Mouse (Mus musculus) embryonic facial prominence, embryonic 11.5 days (tissue): Measurements from ENCODE around the gene Rabl3. TPM values are rescaled to one million over a fixed set of nuclear protein-coding genes. Genes with fewer than 3 reads are reported as not detected.

Source experiments
- ATAC-seq: fragments of 200-750 bp; cut with Nextera tagmentation; replicated peaks from 2 replicates; pipeline ENCODE4 v1.8.0; 2017; ENCODE audit warnings: low read depth; ENCODE audit not compliant: insufficient number of reproducible peaks, low FRiP score, low TSS enrichment
- DNase-seq: peaks from one replicate; pipeline ENCODE4 v3.0.0-alpha.2; 2015; ENCODE audit warnings: low spot score
- H3K27ac ChIP-seq: fragments of 300-500 bp; sonication (generic); replicated peaks from 2 replicates; pipeline ENCODE4 v1.5.1; 2014; ENCODE audit warnings: mild to moderate bottlenecking, low read depth, low read length, control low read depth
- H3K27me3 ChIP-seq: fragments of 300-500 bp; sonication (generic); 2 replicates; pipeline ENCODE4 v1.6.1; 2014; ENCODE audit warnings: mild to moderate bottlenecking, low read length, moderate library complexity, mixed read lengths; ENCODE audit not compliant: control insufficient read depth, insufficient read depth
- H3K36me3 ChIP-seq: fragments of 300-500 bp; sonication (generic); replicated peaks from 2 replicates; pipeline ENCODE4 v1.6.1; 2014; ENCODE audit warnings: low read depth, mild to moderate bottlenecking, low read length, moderate library complexity, mixed read lengths; ENCODE audit not compliant: control insufficient read depth, insufficient read depth
- H3K4me1 ChIP-seq: fragments of 300-500 bp; sonication (generic); 2 replicates; pipeline ENCODE4 v1.6.1; 2014; ENCODE audit warnings: low read length, mixed read lengths; ENCODE audit not compliant: control insufficient read depth, insufficient read depth
- H3K4me2 ChIP-seq: fragments of 300-500 bp; sonication (generic); 2 replicates; pipeline ENCODE4 v1.6.1; 2014; ENCODE audit warnings: low read depth, mild to moderate bottlenecking, control low read depth, low read length, moderate library complexity
- H3K4me3 ChIP-seq: fragments of 300-500 bp; sonication (generic); 2 replicates; pipeline ENCODE4 v1.5.1; 2014; ENCODE audit warnings: low read depth, low read length, control low read depth
- H3K9ac ChIP-seq: fragments of 300-500 bp; sonication (generic); replicated peaks from 2 replicates; pipeline ENCODE4 v1.6.1; 2014; ENCODE audit warnings: mild to moderate bottlenecking, control low read depth, low read length
- H3K9me3 ChIP-seq: fragments of 300-500 bp; sonication (generic); replicated peaks from 2 replicates; pipeline ENCODE4 v1.6.1; 2016; ENCODE audit warnings: mild to moderate bottlenecking, low read length, inconsistent platforms, mixed read lengths; ENCODE audit not compliant: control insufficient read depth
- WGBS: fragments of 180-500 bp; shearing (Covaris S2); extraction: QIAGEN DNeasy Blood & Tissue Kit; methylation state at CpG from one replicate; pipeline ENCODE4 v1.1.7; 2014; 5-methylcytosine and 5-hydroxymethylcytosine counted together
- polyA plus RNA-seq: library from polyadenylated mRNA; unstranded; fragments of >200 nt; fragmentation: Nextera tagmentation; extraction: Ambion mirVana; gene quantifications from 2 replicates; pipeline ENCODE4 v1.2.1, GENCODE M21; 2014

Gene Rabl3
- polyA plus RNA-seq, 1 experiment from 2014 or later, result 41.2 TPM

DNA sequence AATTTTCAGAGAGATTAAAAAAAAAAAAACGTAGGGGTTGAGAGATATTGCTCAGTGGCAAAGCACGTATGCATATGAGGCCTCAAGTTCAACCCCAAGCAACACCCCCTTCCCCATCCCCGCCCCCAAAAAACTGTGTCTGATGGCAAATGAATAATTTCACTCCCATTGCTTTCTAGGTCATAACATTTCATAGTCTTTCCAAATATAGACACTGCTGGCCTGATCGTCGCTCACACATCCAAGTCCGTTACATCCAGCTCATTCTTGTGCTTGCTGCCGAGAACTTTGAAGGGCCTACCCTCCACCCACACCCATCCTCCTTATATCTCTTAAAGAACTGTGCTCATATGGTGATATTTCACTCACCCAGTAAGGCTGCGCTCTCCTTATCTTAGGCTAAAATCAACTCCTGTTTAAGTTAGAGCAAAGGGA, 45.5 kb downstream of the Rabl3 start:
- Histone ChIP-seq H3K36me3 (no peaks in the 10 kb centered on the region), H3K4me3 (no peak overlapping the region), H3K27me3 (no peaks in the 10 kb centered on the region), H3K9ac (no peak overlapping the region), H3K9me3 (no peaks in the 10 kb centered on the region), H3K4me2 (no peak overlapping the region), H3K27ac (no peak overlapping the region), H3K4me1 (peaks cover 4% of the 10 kb centered on the region)
- WGBS, result 71% methylated on average over 8 of the region's 8 CpGs
- ATAC-seq (0 out of 2 replicates have a peak, but pooled peaks have one; percentile 11), DNase-seq (no peak)

- Histone ChIP-seq H3K4me2 (no peak overlapping the region), H3K4me1 (no peaks in the 10 kb centered on the region), H3K27me3 (no peaks in the 10 kb centered on the region), H3K9ac (no peak overlapping the region), H3K36me3 (no peaks in the 10 kb centered on the region), H3K27ac (no peak overlapping the region), H3K4me3 (no peak overlapping the region), H3K9me3 (no peaks in the 10 kb centered on the region)
- 90% methylated on average over 3 of the region's 3 CpGs for WGBS
- ATAC-seq (no peak), DNase-seq (no peak)
Measured at GRCm38 (mm10) chr16:37590921-37591320, 51.2 kb downstream of the Rabl3 start.

DNA sequence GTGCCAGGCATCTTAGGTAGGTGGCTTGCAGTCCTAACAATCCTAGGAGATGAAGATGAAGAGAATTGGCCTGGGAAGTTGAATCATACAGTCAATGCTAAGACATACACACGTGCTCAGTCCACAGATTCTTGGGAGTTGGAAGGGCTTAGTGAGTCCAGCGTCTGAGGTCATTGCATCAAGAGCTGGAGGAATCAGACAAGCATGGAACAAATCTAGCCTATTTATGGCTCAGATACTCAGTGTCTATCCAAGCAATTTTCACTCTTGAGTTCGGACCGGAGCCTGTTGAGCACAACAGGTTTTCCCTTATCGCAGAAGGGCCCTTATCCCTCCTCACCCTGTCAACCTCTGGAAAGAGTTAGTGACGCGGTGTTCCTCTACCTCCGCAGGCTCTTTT, 51.9 kb downstream of the Rabl3 start:
- DNase-seq, result no peak
- Histone ChIP-seq H3K4me2 (no peak overlapping the region), H3K4me1 (no peaks in the 10 kb centered on the region), H3K9ac (no peak overlapping the region), H3K36me3 (no peaks in the 10 kb centered on the region), H3K27ac (no peak overlapping the region), H3K4me3 (no peak overlapping the region), H3K27me3 (no peaks in the 10 kb centered on the region), H3K9me3 (no peaks in the 10 kb centered on the region)
- ATAC-seq, result no peak
- 93% methylated on average over 8 of the region's 8 CpGs for WGBS

DNA sequence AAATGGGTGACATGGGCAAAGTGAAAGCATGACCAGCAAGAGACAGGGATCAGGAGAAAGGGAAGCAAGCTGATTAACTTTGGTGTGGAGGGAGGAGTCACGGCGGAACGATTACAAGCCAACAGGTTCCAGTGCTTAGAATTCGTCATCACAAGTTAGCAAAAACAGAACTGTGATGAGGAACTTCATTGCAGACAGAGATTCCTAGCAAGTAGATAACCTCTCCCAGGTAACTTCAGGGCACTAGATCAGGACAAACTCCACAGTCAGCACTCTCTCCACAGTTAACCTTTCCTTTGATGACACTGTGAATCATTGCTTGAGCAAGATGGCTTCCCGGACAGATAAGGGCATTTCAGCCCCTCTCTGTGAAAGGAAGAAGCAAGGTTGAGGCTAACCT, 57.7 kb downstream of the Rabl3 start:
- Histone ChIP-seq H3K27ac (no peak overlapping the region), H3K9ac (no peak overlapping the region), H3K4me2 (no peak overlapping the region), H3K27me3 (no peaks in the 10 kb centered on the region), H3K9me3 (no peaks in the 10 kb centered on the region), H3K4me3 (no peak overlapping the region), H3K36me3 (no peaks in the 10 kb centered on the region), H3K4me1 (no peaks in the 10 kb centered on the region)
- no peak for DNase-seq
- no peak for ATAC-seq
- WGBS, result 81% methylated on average over 5 of the region's 5 CpGs

- H3K36me3 ChIP-seq, result no peaks in the 10 kb centered on the region
- no peaks in the 10 kb centered on the region for H3K27me3 ChIP-seq
- 92% methylated on average over 7 of the region's 7 CpGs for WGBS
- H3K4me2 ChIP-seq, result no peak overlapping the region
- DNase-seq (no peak), ATAC-seq (no peak)
- no peak overlapping the region for H3K4me3 ChIP-seq
- no peaks in the 10 kb centered on the region for H3K9me3 ChIP-seq
- no peaks in the 10 kb centered on the region for H3K4me1 ChIP-seq
- no peak overlapping the region for H3K9ac ChIP-seq
- H3K27ac ChIP-seq, result no peak overlapping the region
Measured at GRCm38 (mm10) chr16:37598463-37598862, 58.8 kb downstream of the Rabl3 start.

DNA sequence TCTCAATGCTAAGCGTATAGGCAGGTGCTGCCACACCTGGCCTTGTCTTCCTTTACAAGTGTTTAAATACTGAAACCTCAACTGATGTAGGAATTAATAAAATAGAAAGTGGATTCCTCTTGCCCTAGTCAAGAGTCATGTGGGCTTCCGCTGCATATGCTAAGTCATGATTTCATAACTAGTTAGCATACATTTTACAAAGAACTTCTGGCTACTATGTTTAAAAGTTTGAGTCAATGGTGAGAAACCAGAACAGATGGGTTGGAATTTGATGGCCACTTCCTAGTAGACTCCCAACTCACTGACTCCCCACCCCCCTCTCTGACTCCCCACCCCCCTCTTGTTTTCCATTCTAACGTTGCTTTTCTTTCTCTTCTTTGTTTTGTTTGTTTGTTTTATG, 59.6 kb downstream of the Rabl3 start:
- 83% methylated on average over 3 of the region's 3 CpGs for WGBS
- Histone ChIP-seq H3K4me2 (no peak overlapping the region), H3K36me3 (no peaks in the 10 kb centered on the region), H3K4me1 (no peaks in the 10 kb centered on the region), H3K27ac (no peak overlapping the region), H3K27me3 (no peaks in the 10 kb centered on the region), H3K9me3 (no peaks in the 10 kb centered on the region), H3K4me3 (no peak overlapping the region), H3K9ac (no peak overlapping the region)
- DNase-seq (no peak), ATAC-seq (no peak)

DNA sequence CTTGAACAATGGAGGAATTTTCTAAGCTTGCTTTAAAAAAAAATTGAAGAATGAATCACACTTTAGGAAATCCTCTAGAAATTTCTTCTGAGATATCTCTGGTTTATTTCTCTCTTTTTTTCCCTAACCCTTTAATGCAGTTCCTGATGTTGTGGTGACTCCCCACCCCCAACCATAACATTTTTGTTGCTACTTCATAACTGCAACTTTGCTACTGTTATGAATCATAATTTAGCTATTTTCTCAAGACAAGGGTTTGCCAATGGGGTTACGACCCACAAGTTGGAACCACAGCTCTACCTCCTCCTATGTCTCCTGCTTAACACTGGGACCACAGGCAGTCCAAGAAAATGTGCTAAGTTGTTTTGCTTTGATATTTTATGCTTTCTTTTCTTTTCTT, 63.7 kb downstream of the Rabl3 start:
- DNase-seq, result no peak
- no peaks in the 10 kb centered on the region for H3K27me3 ChIP-seq
- ATAC-seq, result no peak
- H3K4me2 ChIP-seq, result no peak overlapping the region
- H3K9me3 ChIP-seq, result no peaks in the 10 kb centered on the region
- 89% methylated on average over 1 of the region's 1 CpGs for WGBS
- no peak overlapping the region for H3K27ac ChIP-seq
- no peak overlapping the region for H3K4me3 ChIP-seq
- no peak overlapping the region for H3K9ac ChIP-seq
- H3K36me3 ChIP-seq, result no peaks in the 10 kb centered on the region
- no peaks in the 10 kb centered on the region for H3K4me1 ChIP-seq

DNA sequence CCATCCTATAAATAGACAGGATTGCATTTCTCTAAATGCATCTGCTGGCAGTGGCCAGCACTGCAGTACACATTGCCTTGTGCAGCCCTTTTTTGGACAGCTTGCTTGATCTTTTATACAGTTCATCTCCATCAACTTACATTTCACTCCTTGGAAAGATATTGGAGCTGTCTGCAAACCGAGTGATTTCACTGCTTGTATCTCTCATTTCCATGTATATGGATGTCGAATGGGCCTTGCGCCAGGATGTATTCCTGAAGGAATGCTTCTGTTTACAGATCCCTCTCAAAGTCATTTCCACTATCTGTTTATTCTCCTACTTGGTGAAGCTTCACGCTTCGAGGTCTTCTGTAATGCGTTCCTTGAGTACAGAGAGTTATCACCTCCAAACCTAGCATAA, 64.6 kb downstream of the Rabl3 start:
- no peaks in the 10 kb centered on the region for H3K4me1 ChIP-seq
- H3K4me2 ChIP-seq, result no peak overlapping the region
- DNase-seq (no peak), ATAC-seq (no peak)
- no peaks in the 10 kb centered on the region for H3K9me3 ChIP-seq
- no peaks in the 10 kb centered on the region for H3K27me3 ChIP-seq
- WGBS, result 91% methylated on average over 6 of the region's 6 CpGs
- H3K9ac ChIP-seq, result no peak overlapping the region
- H3K4me3 ChIP-seq, result no peak overlapping the region
- no peaks in the 10 kb centered on the region for H3K36me3 ChIP-seq
- no peak overlapping the region for H3K27ac ChIP-seq
